Mouse (Mus musculus) liver, embryonic 14.5 days (tissue): ENCODE data around the gene Eci1. TPM values are rescaled to one million over a fixed set of nuclear protein-coding genes. Genes with fewer than 3 reads are reported as not detected.

Source experiments
- ATAC-seq: fragments of 200-750 bp; cut with Nextera tagmentation; 2 replicates; pipeline ENCODE4 v1.8.0; 2017; ENCODE audit warnings: moderate number of reproducible peaks, mild to moderate bottlenecking, moderate library complexity; ENCODE audit not compliant: insufficient read depth
- DNase-seq, 3 experiments: peaks; one replicate each; pipeline ENCODE4 v3.0.0-alpha.2; 2012 to 2013; ENCODE audit warnings: low read depth in 3 of 3, low spot score in 3 of 3
- H3K27ac ChIP-seq: fragments of 300-500 bp; sonication (generic); 2 replicates; pipeline ENCODE4 v1.5.1; 2014; ENCODE audit warnings: moderate library complexity, mild to moderate bottlenecking, control low read depth, inconsistent platforms
- H3K27me3 ChIP-seq: fragments of 300-500 bp; sonication (generic); 2 replicates; pipeline ENCODE4 v1.6.1; 2014; ENCODE audit warnings: mild to moderate bottlenecking, low read length, moderate library complexity; ENCODE audit not compliant: control insufficient read depth, insufficient read depth
- H3K36me3 ChIP-seq: fragments of 300-500 bp; sonication (generic); replicated peaks from 2 replicates; pipeline ENCODE4 v1.6.1; 2014; ENCODE audit warnings: low read depth; ENCODE audit not compliant: control insufficient read depth, insufficient read depth
- H3K4me1 ChIP-seq, 2 experiments: fragments of 200-500 bp in 1 of 2; fragments of 300-500 bp in 1 of 2; sonication (generic) in 1 of 2; replicated peaks; 2 replicates each; pipeline ENCODE4 v1.6.1; 2012 to 2014; ENCODE audit warnings: antibody characterized with exemption in 1 of 2, inconsistent platforms in 1 of 2, low read length in 1 of 2; ENCODE audit not compliant: control insufficient read depth in 2 of 2, insufficient read depth in 2 of 2
- H3K4me2 ChIP-seq: fragments of 300-500 bp; sonication (generic); 2 replicates; pipeline ENCODE4 v1.6.1; 2014; ENCODE audit warnings: low read depth, mild to moderate bottlenecking, control low read depth, moderate library complexity
- H3K4me3 ChIP-seq, 2 experiments: fragments of 200-500 bp in 1 of 2; fragments of 300-500 bp in 1 of 2; sonication (generic) in 1 of 2; 2 replicates each; pipeline ENCODE4 v1.5.1; 2012 to 2014; ENCODE audit warnings: low read depth in 2 of 2, low read length in 2 of 2, mild to moderate bottlenecking in 2 of 2, control low read depth in 1 of 2, inconsistent platforms in 1 of 2, moderate library complexity in 1 of 2; ENCODE audit not compliant: insufficient read depth in 1 of 2
- H3K9ac ChIP-seq: fragments of 300-500 bp; sonication (generic); replicated peaks from 2 replicates; pipeline ENCODE4 v1.6.1; 2014; ENCODE audit warnings: mild to moderate bottlenecking, control low read depth, moderate library complexity
- H3K9me3 ChIP-seq: fragments of 300-500 bp; sonication (generic); 2 replicates; pipeline ENCODE4 v1.6.1; 2016; ENCODE audit warnings: low read length, mixed read lengths; ENCODE audit not compliant: control insufficient read depth
- CTCF ChIP-seq: IDR thresholded peaks from 2 replicates; pipeline ENCODE4 v1.5.1; 2016; ENCODE audit warnings: antibody characterized with exemption, low read depth, control low read depth
- EP300 ChIP-seq: IDR thresholded peaks from 2 replicates; pipeline ENCODE4 v1.6.1; 2016; ENCODE audit warnings: antibody characterized with exemption, low read depth
- WGBS: fragments of 180-500 bp; shearing (Covaris S2); extraction: QIAGEN DNeasy Blood & Tissue Kit; methylation state at CpG from one replicate; pipeline ENCODE4 v1.1.7; 2014; ENCODE audit not compliant: insufficient replicate concordance; 5-methylcytosine and 5-hydroxymethylcytosine counted together
- polyA plus RNA-seq, 2 experiments: library from polyadenylated mRNA; depleted of rRNA in 1 of 2; stranded (reverse) in 1 of 2; unstranded in 1 of 2; fragments of >200 nt; fragmentation: Nextera tagmentation in 1 of 2; extraction: Ambion mirVana in 1 of 2; gene quantifications; 2 replicates each; pipeline versions ENCODE4 v1.2.1 to v1.2.3; 2012 to 2014

Gene Eci1
- polyA plus RNA-seq, 2 experiments: 48.3 to 56.4 TPM

- no peak overlapping the region for H3K4me2 ChIP-seq
- H3K27me3 ChIP-seq: peaks cover 37% of the 10 kb centered on the region
- no peaks in the 10 kb centered on the region for H3K36me3 ChIP-seq
- H3K4me3 ChIP-seq: no peak overlapping the region
- DNase-seq (no peak), ATAC-seq (no peak)
- WGBS: 30% methylated on average over 11 of the region's 11 CpGs
- no peak overlapping the region for H3K9ac ChIP-seq
- TF ChIP-seq CTCF (no peak), EP300 (no peak)
- peaks cover 0 to 2% of the 10 kb centered on the region in 2 experiments; a peak in 1 of 4 replicates for H3K4me1 ChIP-seq
- no peak overlapping the region for H3K27ac ChIP-seq
- H3K9me3 ChIP-seq: no peaks in the 10 kb centered on the region
Measured at GRCm38 (mm10) chr17:24485090-24485860, 58.8 kb downstream of the Eci1 start.

- DNase-seq: no peak
- peak within 1 kb of the TSS; percentile 31 to 40 for H3K4me3 ChIP-seq
Measured at GRCm38 (mm10) chr17:24488186-24488661, 61.8 kb downstream of the Eci1 start, which contains the start of gene Caskin1. Gene Caskin1, plus strand, starts transcription at chr17:24488601.

GRCm38 (mm10) chr17:24488662-24489264 lies 62.3 kb downstream of the Eci1 start:
- H3K36me3 ChIP-seq: no peaks in the 10 kb centered on the region
- DNase-seq: no peak
- H3K4me2 ChIP-seq: peak overlapping the region; percentile 51
- no peaks in the 10 kb centered on the region for H3K4me1 ChIP-seq
- peaks cover 44% of the 10 kb centered on the region for H3K27me3 ChIP-seq
- H3K9me3 ChIP-seq: no peaks in the 10 kb centered on the region
- no peak overlapping the region for H3K27ac ChIP-seq
- TF ChIP-seq EP300: no peak
- no peak for TF ChIP-seq CTCF
- under 1% methylated on average over 68 of the region's 81 CpGs for WGBS
- H3K9ac ChIP-seq: no peak overlapping the region
- peak overlapping the region; percentile 31 to 40 for H3K4me3 ChIP-seq
- no peak for ATAC-seq

More at GRCm38 (mm10) chr17:24488186-24488661, 61.8 kb downstream of the Eci1 start, which contains the start of gene Caskin1:
- no peaks in the 10 kb centered on the region for H3K9me3 ChIP-seq
- H3K27me3 ChIP-seq: peaks cover 44% of the 10 kb centered on the region
- H3K4me2 ChIP-seq: peak within 1 kb of the TSS; percentile 51
- no peaks in the 10 kb centered on the region for H3K36me3 ChIP-seq
- ATAC-seq: no peak
- WGBS: 2% methylated on average over 40 of the region's 45 CpGs
- H3K27ac ChIP-seq: no peak within 1 kb of the TSS
- no peaks in the 10 kb centered on the region for H3K4me1 ChIP-seq
- no peak for TF ChIP-seq CTCF
- no peak for TF ChIP-seq EP300
- H3K9ac ChIP-seq: no peak within 1 kb of the TSS

Other genes starting within 250 kb of the Eci1 start
- 14.1 TPM in 2 replicates for gene Tbc1d24, start 221.1 kb upstream of the Eci1 start, polyA plus RNA-seq (2012; rRNA removed)
- 4.9 and 5.4 TPM in 2 replicates for gene Tbc1d24, start 221.1 kb upstream of the Eci1 start, polyA plus RNA-seq (2014; fragmentation: Nextera tagmentation; extraction: Ambion mirVana)
- gene Ntn3, start 217.1 kb upstream of the Eci1 start, polyA plus RNA-seq (2012; rRNA removed): 0.59 and 0.64 TPM in 2 replicates
- gene Ntn3, start 217.1 kb upstream of the Eci1 start, polyA plus RNA-seq (2014; fragmentation: Nextera tagmentation; extraction: Ambion mirVana): 0.45 and 0.69 TPM in 2 replicates
- 18.3 and 21.1 TPM in 2 replicates for gene Tedc2, start 205.8 kb upstream of the Eci1 start, polyA plus RNA-seq (2012; rRNA removed)
- 7.7 and 7.9 TPM in 2 replicates for gene Tedc2, start 205.8 kb upstream of the Eci1 start, polyA plus RNA-seq (2014; fragmentation: Nextera tagmentation; extraction: Ambion mirVana)
- gene Ccnf, start 175.2 kb upstream of the Eci1 start, polyA plus RNA-seq (2012; rRNA removed): 34.0 and 36.9 TPM in 2 replicates
- gene Ccnf, start 175.2 kb upstream of the Eci1 start, polyA plus RNA-seq (2014; fragmentation: Nextera tagmentation; extraction: Ambion mirVana): 69.5 and 71.7 TPM in 2 replicates
- gene Abca17, start 75.6 kb upstream of the Eci1 start, polyA plus RNA-seq (2012; rRNA removed): 0.04 TPM in 1 of 2 replicates, not detected in the other
- gene Abca17, start 75.6 kb upstream of the Eci1 start, polyA plus RNA-seq (2014; fragmentation: Nextera tagmentation; extraction: Ambion mirVana): not detected in 2 replicates
- 14.4 and 14.8 TPM in 2 replicates for gene Abca3, start 74.7 kb upstream of the Eci1 start, polyA plus RNA-seq (2012; rRNA removed)
- 12.5 and 14.4 TPM in 2 replicates for gene Abca3, start 74.7 kb upstream of the Eci1 start, polyA plus RNA-seq (2014; fragmentation: Nextera tagmentation; extraction: Ambion mirVana)
- 91.5 and 114 TPM in 2 replicates for gene Rnps1, start 12.1 kb upstream of the Eci1 start, polyA plus RNA-seq (2012; rRNA removed)
- 90.6 and 96.3 TPM in 2 replicates for gene Rnps1, start 12.1 kb upstream of the Eci1 start, polyA plus RNA-seq (2014; fragmentation: Nextera tagmentation; extraction: Ambion mirVana)
- 2.1 and 2.3 TPM in 2 replicates for gene Dnase1l2, start 16.5 kb downstream of the Eci1 start, polyA plus RNA-seq (2012; rRNA removed)
- gene Dnase1l2, start 16.5 kb downstream of the Eci1 start, polyA plus RNA-seq (2014; fragmentation: Nextera tagmentation; extraction: Ambion mirVana): 0.14 and 0.46 TPM in 2 replicates
- gene E4f1, start 43.7 kb downstream of the Eci1 start, polyA plus RNA-seq (2012; rRNA removed): 17.1 and 19.9 TPM in 2 replicates
- 4.5 and 5.0 TPM in 2 replicates for gene E4f1, start 43.7 kb downstream of the Eci1 start, polyA plus RNA-seq (2014; fragmentation: Nextera tagmentation; extraction: Ambion mirVana)
- gene Pgp, start 43.8 kb downstream of the Eci1 start, polyA plus RNA-seq (2012; rRNA removed): 37.9 and 38.2 TPM in 2 replicates
- 70.4 and 76.7 TPM in 2 replicates for gene Pgp, start 43.8 kb downstream of the Eci1 start, polyA plus RNA-seq (2014; fragmentation: Nextera tagmentation; extraction: Ambion mirVana)
- gene Bricd5, start 47.2 kb downstream of the Eci1 start, polyA plus RNA-seq (2012; rRNA removed): 0.29 and 0.30 TPM in 2 replicates
- gene Bricd5, start 47.2 kb downstream of the Eci1 start, polyA plus RNA-seq (2014; fragmentation: Nextera tagmentation; extraction: Ambion mirVana): 0.23 TPM in 1 of 2 replicates, not detected in the other
- 13.5 and 18.5 TPM in 2 replicates for gene Mlst8, start 52.4 kb downstream of the Eci1 start, polyA plus RNA-seq (2012; rRNA removed)
- 9.6 and 11.2 TPM in 2 replicates for gene Mlst8, start 52.4 kb downstream of the Eci1 start, polyA plus RNA-seq (2014; fragmentation: Nextera tagmentation; extraction: Ambion mirVana)
- 0.09 and 0.11 TPM in 2 replicates for gene Caskin1, start 62.0 kb downstream of the Eci1 start, polyA plus RNA-seq (2012; rRNA removed)
- gene Caskin1, start 62.0 kb downstream of the Eci1 start, polyA plus RNA-seq (2014; fragmentation: Nextera tagmentation; extraction: Ambion mirVana): 0.08 TPM in 2 replicates
- 55.4 and 64.2 TPM in 2 replicates for gene Traf7, start 101.3 kb downstream of the Eci1 start, polyA plus RNA-seq (2012; rRNA removed)
- 25.6 and 29.4 TPM in 2 replicates for gene Traf7, start 101.3 kb downstream of the Eci1 start, polyA plus RNA-seq (2014; fragmentation: Nextera tagmentation; extraction: Ambion mirVana)
- gene Rab26, start 107.6 kb downstream of the Eci1 start, polyA plus RNA-seq (2012; rRNA removed): 0.21 and 0.28 TPM in 2 replicates
- 0.95 and 1.0 TPM in 2 replicates for gene Rab26, start 107.6 kb downstream of the Eci1 start, polyA plus RNA-seq (2014; fragmentation: Nextera tagmentation; extraction: Ambion mirVana)
- 3.4 and 4.0 TPM in 2 replicates for gene Pkd1, start 123.2 kb downstream of the Eci1 start, polyA plus RNA-seq (2012; rRNA removed)
- gene Pkd1, start 123.2 kb downstream of the Eci1 start, polyA plus RNA-seq (2014; fragmentation: Nextera tagmentation; extraction: Ambion mirVana): 1.8 and 2.9 TPM in 2 replicates
- gene Tsc2, start 206.0 kb downstream of the Eci1 start, polyA plus RNA-seq (2012; rRNA removed): 17.0 and 21.4 TPM in 2 replicates
- 17.6 and 23.8 TPM in 2 replicates for gene Tsc2, start 206.0 kb downstream of the Eci1 start, polyA plus RNA-seq (2014; fragmentation: Nextera tagmentation; extraction: Ambion mirVana)
- gene Nthl1, start 206.0 kb downstream of the Eci1 start, polyA plus RNA-seq (2012; rRNA removed): 6.2 and 6.6 TPM in 2 replicates
- gene Nthl1, start 206.0 kb downstream of the Eci1 start, polyA plus RNA-seq (2014; fragmentation: Nextera tagmentation; extraction: Ambion mirVana): 5.9 and 6.1 TPM in 2 replicates
- gene Slc9a3r2, start 223.7 kb downstream of the Eci1 start, polyA plus RNA-seq (2012; rRNA removed): 5.5 and 5.7 TPM in 2 replicates
- gene Slc9a3r2, start 223.7 kb downstream of the Eci1 start, polyA plus RNA-seq (2014; fragmentation: Nextera tagmentation; extraction: Ambion mirVana): 8.1 and 9.9 TPM in 2 replicates
- gene Npw, start 231.8 kb downstream of the Eci1 start, polyA plus RNA-seq (2012; rRNA removed): 0.27 TPM in 1 of 2 replicates, not detected in the other
- gene Npw, start 231.8 kb downstream of the Eci1 start, polyA plus RNA-seq (2014; fragmentation: Nextera tagmentation; extraction: Ambion mirVana): 0.29 TPM in 1 of 2 replicates, not detected in the other
- gene Zfp598, start 243.0 kb downstream of the Eci1 start, polyA plus RNA-seq (2012; rRNA removed): 21.3 and 23.8 TPM in 2 replicates
- 10.7 and 14.5 TPM in 2 replicates for gene Zfp598, start 243.0 kb downstream of the Eci1 start, polyA plus RNA-seq (2014; fragmentation: Nextera tagmentation; extraction: Ambion mirVana)